Mouse (Mus musculus): ENCODE measurements around the gene Vmn2r67.
"Not testable (repeated sequence)": the region's sequence is repeated elsewhere in the genome, so short reads cannot be mapped to it uniquely, and the experiment has no call there.

Vmn2r67 gene

DNA sequence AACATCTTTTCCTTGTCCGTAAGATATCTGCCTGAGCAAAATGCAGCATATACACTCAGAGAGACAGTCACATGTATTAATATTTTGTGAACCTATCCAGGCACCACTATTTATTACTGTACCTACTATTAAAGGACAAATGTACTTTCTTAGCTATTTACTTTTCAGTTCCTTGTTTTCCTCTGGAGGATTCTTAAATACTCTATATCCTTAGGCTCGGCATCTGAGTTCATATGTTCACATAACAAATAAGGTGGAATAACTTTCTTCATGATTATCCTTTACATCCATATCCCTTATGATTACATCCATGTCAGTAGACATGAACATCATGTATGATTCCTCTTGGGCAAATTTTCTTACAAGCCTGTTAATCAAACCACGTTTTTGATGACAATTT is at the start of gene Vmn2r67:
TSS of gene Vmn2r67 (minus strand) at position 101 of the 400 bp plus-strand sequence.
- DNase-seq (ENCODE audit: low spot score), result no peak

- not testable (repeated sequence) for DNase-seq (ENCODE audit: low spot score)
Measured at GRCm38 (mm10) chr7:85104531-85104930, 51.3 kb downstream of the Vmn2r67 start.

All from ovary, postnatal 14 days (tissue).